Mouse (Mus musculus) heart, embryonic 15.5 days (tissue): ENCODE results near the gene Trak1. TPM values are rescaled to one million over a fixed set of nuclear protein-coding genes. Genes with fewer than 3 reads are reported as not detected.
"Not testable (repeated sequence)": the region's sequence is repeated elsewhere in the genome, so short reads cannot be mapped to it uniquely, and the experiment has no call there.

Source experiments
- ATAC-seq: fragments of 200-750 bp; cut with Nextera tagmentation; replicated peaks from 2 replicates; pipeline ENCODE4 v1.8.0; 2017; ENCODE audit warnings: low read depth, moderate TSS enrichment; ENCODE audit not compliant: insufficient number of reproducible peaks, insufficient read depth, low FRiP score
- H3K27ac ChIP-seq: fragments of 300-500 bp; sonication (generic); 2 replicates; pipeline ENCODE4 v1.5.1; 2015; ENCODE audit warnings: mild to moderate bottlenecking, inconsistent platforms
- H3K27me3 ChIP-seq: fragments of 300-500 bp; sonication (generic); 2 replicates; pipeline ENCODE4 v1.6.1; 2015; ENCODE audit warnings: inconsistent platforms
- H3K36me3 ChIP-seq: fragments of 300-500 bp; sonication (generic); 2 replicates; pipeline ENCODE4 v1.6.1; 2015; ENCODE audit warnings: mild to moderate bottlenecking, inconsistent platforms
- H3K4me1 ChIP-seq: fragments of 300-500 bp; sonication (generic); replicated peaks from 2 replicates; pipeline ENCODE4 v1.6.1; 2015; ENCODE audit warnings: inconsistent platforms
- H3K4me2 ChIP-seq: fragments of 300-500 bp; sonication (generic); 2 replicates; pipeline ENCODE4 v1.6.1; 2015; ENCODE audit warnings: inconsistent platforms, mild to moderate bottlenecking, moderate library complexity
- H3K4me3 ChIP-seq: fragments of 300-500 bp; sonication (generic); 2 replicates; pipeline ENCODE4 v1.5.1; 2015; ENCODE audit warnings: mild to moderate bottlenecking, inconsistent platforms
- H3K9ac ChIP-seq: fragments of 300-500 bp; sonication (generic); 2 replicates; pipeline ENCODE4 v1.6.1; 2015; ENCODE audit warnings: mild to moderate bottlenecking, inconsistent platforms
- H3K9me3 ChIP-seq: fragments of 300-500 bp; sonication (generic); replicated peaks from 2 replicates; pipeline ENCODE4 v1.6.1; 2016; ENCODE audit warnings: inconsistent platforms
- WGBS: fragments of 180-500 bp; shearing (Covaris S2); methylation state at CpG from one replicate; pipeline ENCODE4 v1.1.7; 2015; ENCODE audit warnings: mixed read lengths; 5-methylcytosine and 5-hydroxymethylcytosine counted together
- polyA plus RNA-seq: library from polyadenylated mRNA; unstranded; fragments of >200 nt; fragmentation: Nextera tagmentation; extraction: Ambion mirVana; gene quantifications from 2 replicates; pipeline ENCODE4 v1.2.1, GENCODE M21; 2015

Trak1 gene
- polyA plus RNA-seq, 1 experiment from 2014 or later: 37.0 TPM

- 83% methylated on average over 2 of the region's 2 CpGs for WGBS
- no peaks in the 10 kb centered on the region for H3K27me3 ChIP-seq
- 0 out of 2 replicates have a peak, but pooled peaks have one; percentile 8 for ATAC-seq
- H3K27ac ChIP-seq: no peak overlapping the region
- no peak overlapping the region for H3K4me3 ChIP-seq
- H3K4me2 ChIP-seq: no peak overlapping the region
- no peaks in the 10 kb centered on the region for H3K9me3 ChIP-seq
- H3K4me1 ChIP-seq: peaks cover 6% of the 10 kb centered on the region
- peaks cover 63% of the 10 kb centered on the region for H3K36me3 ChIP-seq
- no peak overlapping the region for H3K9ac ChIP-seq
These were observed 148.1 kb downstream of the Trak1 start for GRCm38 (mm10) chr9:121445364-121445763.

DNA sequence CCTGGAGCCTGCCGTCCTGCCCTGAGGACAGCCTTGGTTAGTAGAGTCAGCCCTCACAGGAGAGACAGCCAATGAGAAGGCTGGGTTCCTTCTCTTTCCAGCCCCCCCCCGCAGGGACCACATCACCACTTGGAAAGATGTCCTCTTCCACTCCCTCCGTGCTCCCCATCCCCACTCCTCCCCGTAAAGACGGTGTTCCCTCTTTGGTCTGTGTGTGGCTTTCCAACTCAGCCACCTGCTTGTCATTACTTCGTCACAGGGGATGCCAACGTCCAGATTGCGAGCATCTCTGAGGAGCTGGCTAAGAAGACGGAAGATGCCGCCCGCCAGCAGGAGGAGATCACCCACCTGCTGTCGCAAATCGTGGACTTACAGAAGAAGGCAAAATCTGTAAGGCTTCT, 149.1 kb downstream of the Trak1 start:
- Histone ChIP-seq H3K9ac (no peak overlapping the region), H3K9me3 (no peaks in the 10 kb centered on the region), H3K27ac (no peak overlapping the region), H3K4me3 (no peak overlapping the region), H3K36me3 (peaks cover 71% of the 10 kb centered on the region), H3K4me2 (no peak overlapping the region), H3K4me1 (peaks cover 6% of the 10 kb centered on the region), H3K27me3 (no peaks in the 10 kb centered on the region)
- ATAC-seq: no peak
- 84% methylated on average over 13 of the region's 13 CpGs for WGBS

DNA sequence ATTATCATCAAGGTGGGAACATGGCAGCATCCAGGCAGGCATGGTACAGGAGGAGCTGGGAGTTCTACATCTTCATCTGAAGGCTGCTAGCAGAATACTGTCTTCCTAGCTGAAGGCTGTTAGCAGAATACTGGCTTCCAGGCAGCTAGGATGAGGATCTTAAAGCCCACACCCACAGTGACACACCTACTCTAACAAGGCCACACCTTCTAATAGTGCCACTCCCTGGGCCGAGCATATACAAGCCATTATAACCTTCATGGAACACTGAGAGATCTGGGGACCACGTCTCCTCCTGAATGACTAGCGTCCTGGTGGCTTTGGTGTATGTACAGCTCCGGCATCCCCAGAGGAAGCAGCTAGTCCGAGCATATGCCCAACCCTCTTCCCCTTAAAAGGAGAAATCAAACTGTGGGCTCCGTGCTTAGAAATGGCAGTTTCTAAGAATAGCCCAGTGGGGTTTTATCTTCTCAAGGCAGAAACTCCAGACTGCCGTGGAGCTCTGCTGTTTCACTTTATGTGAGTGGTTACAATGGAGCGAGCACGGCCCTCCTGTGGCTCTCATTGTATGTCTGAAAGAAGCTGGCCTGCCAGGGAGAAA, 155.1 kb downstream of the Trak1 start:
- peaks cover 82% of the 10 kb centered on the region for H3K36me3 ChIP-seq
- not testable (repeated sequence) for ATAC-seq, H3K27me3 ChIP-seq, H3K9me3 ChIP-seq, H3K4me2 ChIP-seq, H3K4me3 ChIP-seq, H3K9ac ChIP-seq
- H3K4me1 ChIP-seq: peaks cover 11% of the 10 kb centered on the region
- peak overlapping the region; percentile 17; the same call in 1 of the 2 replicates for H3K27ac ChIP-seq
- WGBS: 33% methylated on average over 9 of the region's 9 CpGs

DNA sequence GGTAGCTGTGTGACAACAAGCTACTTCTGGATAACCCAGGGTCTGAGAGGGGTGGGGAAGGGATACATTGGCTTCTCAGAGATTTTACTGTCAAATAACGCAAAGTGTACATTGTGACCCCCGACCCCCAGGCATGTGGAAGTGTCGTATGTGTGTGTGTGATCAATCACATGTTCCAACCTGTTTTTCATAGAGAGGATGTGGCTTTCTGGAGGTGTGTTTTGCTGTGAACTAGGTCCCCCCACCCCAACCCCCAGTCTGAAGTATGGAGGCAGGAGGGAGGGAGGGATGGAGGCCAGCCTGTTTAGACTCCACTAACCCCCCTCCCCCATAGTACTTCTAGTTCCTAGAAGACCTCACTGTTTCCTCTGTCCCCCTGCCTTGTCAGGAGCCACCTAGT, 157.6 kb downstream of the Trak1 start:
- no peak overlapping the region for H3K9ac ChIP-seq
- 91% methylated on average over 3 of the region's 3 CpGs for WGBS
- peaks cover 65% of the 10 kb centered on the region for H3K36me3 ChIP-seq
- no peak overlapping the region for H3K27ac ChIP-seq
- no peaks in the 10 kb centered on the region for H3K27me3 ChIP-seq
- H3K4me2 ChIP-seq: no peak overlapping the region
- H3K4me1 ChIP-seq: peaks cover 16% of the 10 kb centered on the region
- no peaks in the 10 kb centered on the region for H3K9me3 ChIP-seq
- no peak overlapping the region for H3K4me3 ChIP-seq
- ATAC-seq: no peak

- Histone ChIP-seq H3K4me3 (no peak overlapping the region), H3K4me1 (peaks cover 16% of the 10 kb centered on the region), H3K27ac (no peak overlapping the region), H3K4me2 (no peak overlapping the region), H3K36me3 (peaks cover 68% of the 10 kb centered on the region), H3K27me3 (no peaks in the 10 kb centered on the region), H3K9ac (no peak overlapping the region), H3K9me3 (no peaks in the 10 kb centered on the region)
- 55% methylated on average over 13 of the region's 13 CpGs for WGBS
- no peak for ATAC-seq
These were observed 159.6 kb downstream of the Trak1 start for GRCm38 (mm10) chr9:121456739-121457515.

- no peak for ATAC-seq
- 27% methylated on average over 8 of the region's 8 CpGs for WGBS
These were observed 161.2 kb downstream of the Trak1 start for GRCm38 (mm10) chr9:121458466-121458865.

GRCm38 (mm10) chr9:121459950-121460349, 162.6 kb downstream of the Trak1 start:
- Histone ChIP-seq H3K27ac (no peak overlapping the region), H3K4me1 (peaks cover 12% of the 10 kb centered on the region), H3K27me3 (no peaks in the 10 kb centered on the region), H3K4me2 (no peak overlapping the region), H3K4me3 (no peak overlapping the region), H3K36me3 (peaks cover 61% of the 10 kb centered on the region), H3K9me3 (no peaks in the 10 kb centered on the region), H3K9ac (no peak overlapping the region)
- ATAC-seq: no peak
- WGBS: 72% methylated on average over 2 of the region's 2 CpGs

More at GRCm38 (mm10) chr9:121458466-121458865, 161.2 kb downstream of the Trak1 start:
- H3K4me3 ChIP-seq: no peak overlapping the region
- H3K36me3 ChIP-seq: peaks cover 69% of the 10 kb centered on the region
- H3K9ac ChIP-seq: no peak overlapping the region
- no peak overlapping the region for H3K4me2 ChIP-seq
- H3K4me1 ChIP-seq: peaks cover 12% of the 10 kb centered on the region
- H3K27me3 ChIP-seq: no peaks in the 10 kb centered on the region
- no peak overlapping the region for H3K27ac ChIP-seq
- no peaks in the 10 kb centered on the region for H3K9me3 ChIP-seq

GRCm38 (mm10) chr9:121460527-121460926, 163.2 kb downstream of the Trak1 start:
- 57% methylated on average over 16 of the region's 16 CpGs for WGBS
- H3K27me3 ChIP-seq: no peaks in the 10 kb centered on the region
- peaks cover 56% of the 10 kb centered on the region for H3K36me3 ChIP-seq
- H3K4me1 ChIP-seq: peaks cover 12% of the 10 kb centered on the region
- no peak overlapping the region for H3K4me3 ChIP-seq
- H3K4me2 ChIP-seq: no peak overlapping the region
- H3K9ac ChIP-seq: no peak overlapping the region
- ATAC-seq: no peak
- no peaks in the 10 kb centered on the region for H3K9me3 ChIP-seq
- H3K27ac ChIP-seq: no peak overlapping the region

GRCm38 (mm10) chr9:121467460-121467859, 170.2 kb downstream of the Trak1 start:
- H3K4me1 ChIP-seq: peaks cover 8% of the 10 kb centered on the region
- no peak overlapping the region for H3K4me2 ChIP-seq
- 79% methylated on average over 11 of the region's 11 CpGs for WGBS
- ATAC-seq: no peak
- no peak overlapping the region for H3K27ac ChIP-seq
- H3K4me3 ChIP-seq: no peak overlapping the region
- H3K27me3 ChIP-seq: no peaks in the 10 kb centered on the region
- H3K36me3 ChIP-seq: peaks cover 36% of the 10 kb centered on the region
- no peaks in the 10 kb centered on the region for H3K9me3 ChIP-seq
- no peak overlapping the region for H3K9ac ChIP-seq

- Histone ChIP-seq H3K9me3 (no peaks in the 10 kb centered on the region), H3K4me1 (peaks cover 8% of the 10 kb centered on the region), H3K9ac (no peak overlapping the region), H3K27me3 (no peaks in the 10 kb centered on the region), H3K4me2 (no peak overlapping the region), H3K36me3 (peaks cover 44% of the 10 kb centered on the region), H3K27ac (no peak overlapping the region), H3K4me3 (no peak overlapping the region)
- 80% methylated on average over 6 of the region's 6 CpGs for WGBS
- no peak for ATAC-seq
These were observed 172.4 kb downstream of the Trak1 start for GRCm38 (mm10) chr9:121469711-121470110.

GRCm38 (mm10) chr9:121474771-121475170, 177.5 kb downstream of the Trak1 start:
- Histone ChIP-seq H3K4me3 (no peak overlapping the region), H3K9ac (no peak overlapping the region), H3K9me3 (no peaks in the 10 kb centered on the region), H3K4me1 (peaks cover 6% of the 10 kb centered on the region), H3K36me3 (peaks cover 38% of the 10 kb centered on the region), H3K27me3 (no peaks in the 10 kb centered on the region), H3K4me2 (no peak overlapping the region), H3K27ac (no peak overlapping the region)
- WGBS: 78% methylated on average over 5 of the region's 5 CpGs
- ATAC-seq: no peak
